Mouse (Mus musculus) olfactory bulb, adult 2 months (tissue): ENCODE data around the gene Gmds. TPM values are rescaled to one million over a fixed set of nuclear protein-coding genes. Genes with fewer than 3 reads are reported as not detected.

ENCODE experiments used
- H3K27ac ChIP-seq: fragments of 200-500 bp; 2 replicates; pipeline ENCODE4 v1.5.1; 2012; ENCODE audit warnings: low read depth, low read length; ENCODE audit not compliant: insufficient read depth
- H3K4me1 ChIP-seq: fragments of 200-500 bp; 2 replicates; pipeline ENCODE4 v1.6.1; 2012; ENCODE audit warnings: low read length; ENCODE audit not compliant: control insufficient read depth, insufficient read depth
- H3K4me3 ChIP-seq: fragments of 200-500 bp; 2 replicates; pipeline ENCODE4 v1.5.1; 2012; ENCODE audit warnings: mild to moderate bottlenecking, low read depth, low read length, moderate library complexity; ENCODE audit not compliant: insufficient read depth
- CTCF ChIP-seq: fragments of 200-500 bp; IDR thresholded peaks from 2 replicates; pipeline ENCODE4 v1.5.1; 2012; ENCODE audit warnings: low read depth, mild to moderate bottlenecking, low read length, moderate library complexity; ENCODE audit not compliant: insufficient read depth
- POLR2A ChIP-seq: fragments of 200-500 bp; IDR thresholded peaks from 2 replicates; pipeline ENCODE4 v1.6.1; 2012; ENCODE audit warnings: mild to moderate bottlenecking, low read depth, low read length, moderate library complexity; ENCODE audit not compliant: insufficient read depth
- WGBS: fragments of 180-500 bp; shearing (Covaris S2); methylation state at CpG from one replicate; pipeline ENCODE4 v1.1.7; 2018; 5-methylcytosine and 5-hydroxymethylcytosine counted together
- polyA plus RNA-seq: library from polyadenylated mRNA; stranded (reverse); fragments of >200 nt; gene quantifications from 2 replicates; pipeline ENCODE4 v1.2.4, GENCODE M21; 2012; ENCODE audit warnings: low replicate concordance; ENCODE audit not compliant: missing spikeins, insufficient read depth, insufficient read length

Gene Gmds
- polyA plus RNA-seq, 1 experiment, result not detected

DNA sequence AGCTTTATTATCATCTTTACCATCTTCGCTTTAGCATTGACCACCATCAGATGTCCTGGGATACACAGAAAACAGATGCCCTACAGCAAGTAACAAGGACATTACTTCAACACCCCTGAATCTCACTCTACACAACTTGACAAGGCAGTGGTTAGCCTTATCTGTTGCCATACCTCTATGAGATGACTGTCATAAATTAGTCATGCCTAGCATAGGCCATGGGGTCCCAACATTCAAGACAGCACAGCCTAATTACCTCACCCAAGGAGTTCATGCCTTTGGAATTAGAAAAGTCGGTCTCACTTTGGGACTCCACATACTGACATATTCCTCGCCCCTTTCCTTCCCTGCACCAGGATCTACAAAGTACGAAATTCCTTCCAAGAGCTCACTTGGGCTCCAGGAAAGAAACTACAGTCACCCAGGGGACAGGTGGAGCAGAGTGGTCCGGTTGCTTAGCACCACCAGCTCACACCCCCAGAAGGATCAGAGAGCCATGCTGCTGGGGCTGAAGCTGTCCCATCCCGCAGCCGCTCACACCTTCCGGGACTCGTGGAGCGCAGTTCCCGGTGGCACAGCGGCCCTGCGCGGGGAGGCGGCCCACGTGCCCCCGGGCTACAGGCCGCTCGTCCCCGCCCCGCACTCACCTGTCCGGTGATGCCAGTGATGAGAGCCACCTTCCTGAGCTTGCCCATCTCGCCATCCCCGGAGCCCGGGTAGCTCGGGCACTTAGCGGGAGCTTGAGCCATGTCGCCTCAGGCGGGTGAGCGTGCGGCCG is 616 bp downstream of the Gmds start:
- H3K4me1 ChIP-seq, result no peaks in the 10 kb centered on the region
- TF ChIP-seq CTCF, result no peak
- TF ChIP-seq POLR2A, result no peak
- H3K4me3 ChIP-seq, result peak overlapping the region; percentile 98
- 4% methylated on average over 32 of the region's 32 CpGs for WGBS
- peak overlapping the region; percentile 66 for H3K27ac ChIP-seq

DNA sequence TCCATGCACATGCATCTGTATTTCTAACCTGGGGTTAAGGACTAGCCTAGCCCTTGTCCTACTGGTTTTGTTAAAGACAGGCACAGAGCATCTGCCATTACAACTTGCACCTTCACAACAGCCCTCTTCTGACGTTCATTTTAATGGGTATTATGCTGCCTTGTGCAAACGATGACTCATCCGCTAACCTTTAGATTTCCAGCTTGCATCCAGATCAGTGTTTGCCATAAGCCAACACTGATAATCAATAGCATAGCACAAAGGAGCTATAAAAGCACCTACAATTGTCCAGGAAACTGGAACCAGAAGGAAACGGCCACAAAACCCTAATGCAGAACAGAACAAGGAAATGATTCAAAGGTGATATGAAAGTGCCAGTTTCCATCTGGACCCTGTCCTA is 20.2 kb downstream of the Gmds start:
- WGBS, result 71% methylated on average over 4 of the region's 4 CpGs
- TF ChIP-seq CTCF (no peak), POLR2A (no peak)
- no peaks in the 10 kb centered on the region for H3K4me1 ChIP-seq

DNA sequence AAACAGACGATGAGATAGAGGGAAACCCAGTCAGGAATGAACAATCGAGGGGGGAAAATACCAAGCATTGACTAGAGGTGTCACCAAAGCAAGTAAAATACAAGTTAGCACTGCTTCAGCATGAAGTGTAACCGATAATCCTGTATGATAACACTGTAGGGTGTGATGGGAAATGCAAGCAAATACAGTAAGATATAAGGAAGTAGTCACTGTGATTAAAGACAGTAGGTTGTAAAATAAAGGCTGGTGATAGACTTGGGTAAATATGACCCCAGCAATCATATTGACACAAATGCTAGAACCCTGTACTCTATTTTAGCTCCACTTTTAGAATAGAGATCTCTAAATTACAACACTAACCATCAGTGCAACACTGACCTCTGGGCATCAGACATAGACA is 21.2 kb downstream of the Gmds start:
- no peak overlapping the region for H3K4me3 ChIP-seq
- no peaks in the 10 kb centered on the region for H3K4me1 ChIP-seq
- TF ChIP-seq CTCF (no peak), POLR2A (no peak)
- WGBS, result 86% methylated on average over 3 of the region's 3 CpGs
- no peak overlapping the region for H3K27ac ChIP-seq

More for the DNA sequence above, 20.2 kb downstream of the Gmds start:
- no peak overlapping the region for H3K4me3 ChIP-seq
- no peak overlapping the region for H3K27ac ChIP-seq

DNA sequence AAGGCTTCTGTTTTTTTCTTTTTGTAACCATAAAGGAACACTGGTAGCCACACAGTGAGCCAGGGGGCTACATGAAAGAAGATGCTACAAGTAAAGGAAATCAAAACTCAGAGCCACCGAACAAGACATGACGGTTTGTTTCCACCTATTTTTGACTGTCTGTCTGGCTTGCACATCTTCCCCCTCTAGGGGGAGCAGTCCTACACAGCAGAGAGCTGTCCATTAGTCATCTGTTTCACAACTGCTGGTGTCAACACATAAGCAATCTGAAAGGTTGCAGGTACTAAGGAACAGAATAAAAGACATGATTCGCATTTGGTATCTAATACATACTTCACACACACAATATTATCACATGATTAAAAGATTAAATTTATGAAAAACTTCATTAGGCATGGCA is 25.9 kb downstream of the Gmds start:
- WGBS, result 64% methylated on average over 3 of the region's 3 CpGs
- H3K4me1 ChIP-seq, result no peaks in the 10 kb centered on the region
- H3K4me3 ChIP-seq, result no peak overlapping the region
- TF ChIP-seq POLR2A (no peak), CTCF (no peak)
- H3K27ac ChIP-seq, result no peak overlapping the region

DNA sequence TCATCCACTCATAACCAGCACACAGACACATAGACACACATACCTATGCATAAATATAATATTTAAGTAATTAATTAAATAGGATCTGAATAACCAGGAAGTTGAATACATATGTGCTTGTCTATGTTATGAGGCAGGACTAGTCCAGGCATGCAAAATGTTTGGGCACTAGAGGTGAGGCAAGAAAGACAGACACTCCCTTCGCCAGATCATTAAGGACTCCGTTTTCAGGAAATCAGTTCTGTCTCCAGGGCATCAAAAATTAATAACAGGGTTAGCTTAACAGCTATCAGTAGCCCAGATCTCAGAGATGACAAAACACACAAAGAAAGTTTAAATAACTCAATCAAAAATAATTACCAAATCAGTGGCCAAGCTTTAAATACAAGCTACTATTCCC is 27.1 kb downstream of the Gmds start:
- H3K4me1 ChIP-seq, result no peaks in the 10 kb centered on the region
- 91% methylated on average over 2 of the region's 2 CpGs for WGBS
- H3K27ac ChIP-seq, result no peak overlapping the region
- no peak overlapping the region for H3K4me3 ChIP-seq
- no peak for TF ChIP-seq POLR2A
- no peak for TF ChIP-seq CTCF

DNA sequence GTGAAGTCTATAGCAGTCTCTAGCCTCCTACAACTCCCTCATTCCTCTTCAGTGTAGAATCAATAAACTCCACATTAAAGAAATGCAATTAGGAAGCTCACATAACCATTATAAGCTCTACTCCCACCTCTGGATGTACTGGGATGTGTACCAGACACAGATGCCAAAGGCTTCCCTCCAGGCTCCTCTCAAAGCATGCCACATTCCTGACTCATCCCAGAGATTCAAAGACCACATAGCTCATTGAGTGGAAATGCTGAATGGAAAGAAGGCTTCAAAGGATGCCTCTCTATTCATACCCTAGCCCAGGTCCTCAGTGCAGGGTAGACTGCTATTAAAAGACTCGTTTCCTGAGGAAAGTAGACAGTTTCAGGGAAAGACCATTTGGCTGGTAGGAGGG is 40.1 kb downstream of the Gmds start:
- WGBS, result 38% methylated on average over 1 of the region's 1 CpGs
- no peak overlapping the region for H3K27ac ChIP-seq
- H3K4me1 ChIP-seq, result no peaks in the 10 kb centered on the region
- TF ChIP-seq CTCF (no peak), POLR2A (no peak)
- no peak overlapping the region for H3K4me3 ChIP-seq

DNA sequence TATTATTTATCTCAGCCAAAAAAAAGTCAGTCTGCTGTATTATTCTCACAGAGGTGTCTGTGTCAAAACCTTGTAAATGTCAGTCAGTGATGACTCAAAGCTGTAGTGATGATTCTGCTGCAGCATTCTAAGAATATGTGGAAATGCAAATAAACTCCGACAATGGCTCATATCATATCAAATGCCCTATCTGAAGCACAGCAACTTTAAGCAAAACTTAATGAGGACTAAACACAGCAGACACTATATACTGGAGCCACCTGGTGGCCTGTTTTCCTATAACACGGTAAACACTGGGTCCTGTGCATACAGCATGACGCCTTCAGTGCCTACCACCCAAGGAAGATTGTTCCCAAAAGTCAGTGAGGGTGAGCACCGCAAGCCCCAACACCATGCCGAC is 41.1 kb downstream of the Gmds start:
- no peaks in the 10 kb centered on the region for H3K4me1 ChIP-seq
- no peak overlapping the region for H3K4me3 ChIP-seq
- TF ChIP-seq POLR2A, result no peak
- no peak for TF ChIP-seq CTCF
- 49% methylated on average over 5 of the region's 5 CpGs for WGBS
- no peak overlapping the region for H3K27ac ChIP-seq

DNA sequence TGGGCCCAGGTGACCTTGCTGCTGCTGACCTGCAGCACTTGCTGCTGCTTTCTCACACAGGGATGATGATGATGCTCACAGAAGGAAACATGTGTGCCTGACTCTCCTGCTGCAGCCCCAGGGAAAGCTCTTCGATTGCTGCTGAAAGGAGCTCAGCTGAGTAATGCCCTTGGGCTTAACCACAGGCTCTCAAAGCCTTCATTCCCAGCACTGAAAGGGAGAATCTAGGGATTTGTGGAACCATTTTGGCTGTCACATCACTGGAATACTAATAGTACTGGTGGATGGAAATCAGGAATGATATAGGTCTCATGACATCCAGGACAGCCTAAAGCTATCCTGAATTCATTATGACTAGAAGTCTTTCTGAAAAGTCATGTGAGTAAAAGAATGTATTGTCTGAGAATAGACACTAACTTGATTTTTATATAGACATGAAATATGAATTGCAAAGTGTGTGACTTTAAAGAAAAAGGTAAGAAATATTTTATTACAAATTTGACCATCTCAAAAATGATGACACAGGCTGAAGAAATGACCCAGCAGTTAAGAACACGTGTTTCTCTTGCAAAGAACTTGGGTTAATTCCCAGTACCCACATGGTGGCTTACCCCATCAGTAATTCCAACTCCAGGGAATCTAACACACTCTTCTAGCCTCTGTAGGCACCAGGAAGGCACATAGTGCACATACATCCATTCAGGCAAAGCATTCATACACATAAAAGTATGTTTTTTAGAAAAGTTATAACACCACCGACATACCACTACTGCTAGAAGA is 43.9 kb downstream of the Gmds start:
- WGBS, result 71% methylated on average over 3 of the region's 3 CpGs
- no peak for TF ChIP-seq CTCF
- TF ChIP-seq POLR2A, result no peak
- Histone ChIP-seq H3K27ac (no peak overlapping the region), H3K4me3 (no peak overlapping the region), H3K4me1 (no peaks in the 10 kb centered on the region)

DNA sequence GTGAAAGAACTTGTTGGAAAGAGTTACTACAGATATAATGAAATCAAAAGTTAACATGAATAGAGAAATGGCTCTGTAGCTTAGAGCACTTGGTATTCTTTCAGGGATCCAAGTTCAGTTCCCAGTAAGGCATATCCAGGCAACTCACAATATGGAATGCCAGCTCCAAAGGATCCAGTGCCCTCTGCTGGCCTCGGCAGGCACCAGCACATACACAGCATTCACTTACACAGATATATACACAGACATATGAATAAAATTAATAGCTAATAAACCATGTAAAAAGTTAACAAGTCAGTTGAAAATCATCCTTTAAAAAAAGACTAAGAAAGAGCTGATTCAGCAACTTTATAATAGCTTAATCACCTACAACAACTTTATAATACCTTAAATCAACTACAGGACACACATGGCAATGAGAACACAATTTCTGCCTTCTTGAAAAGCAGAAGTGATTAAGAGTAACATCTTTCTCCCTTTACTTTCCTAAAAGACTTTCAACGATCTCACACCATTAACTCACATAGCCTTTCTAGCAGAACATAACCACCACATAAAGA is 65.5 kb downstream of the Gmds start:
- WGBS, result 92% methylated on average over 2 of the region's 2 CpGs
- TF ChIP-seq CTCF, result no peak
- TF ChIP-seq POLR2A, result no peak
- Histone ChIP-seq H3K4me3 (no peak overlapping the region), H3K4me1 (no peaks in the 10 kb centered on the region), H3K27ac (no peak overlapping the region)
